Mouse (Mus musculus): ENCODE results near the gene Mybpc1.
"Not testable (repeated sequence)": the region's sequence is repeated elsewhere in the genome, so short reads cannot be mapped to it uniquely, and the experiment has no call there.

Gene Mybpc1

DNA sequence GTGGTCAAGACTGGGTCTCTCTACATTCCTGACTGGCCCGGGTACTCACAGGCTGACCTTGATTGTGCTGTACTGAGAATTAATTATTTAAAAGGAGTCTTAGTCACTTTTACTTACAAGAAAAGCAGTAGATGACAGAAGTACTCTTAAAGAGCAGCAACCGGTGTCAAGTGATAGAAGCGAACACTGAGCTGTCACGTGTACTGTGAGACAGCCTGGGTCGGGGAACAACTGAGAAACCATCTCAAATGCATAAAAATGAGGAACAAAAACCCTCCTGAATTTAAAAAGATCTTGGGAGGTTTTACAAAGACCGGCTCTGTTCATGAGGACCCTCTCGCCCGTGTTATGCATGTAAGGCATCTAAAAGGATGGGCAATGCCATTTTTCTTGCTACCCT, 112.3 kb downstream of the Mybpc1 start:
- no peak for DNase-seq (ENCODE audit: low read depth)

DNA sequence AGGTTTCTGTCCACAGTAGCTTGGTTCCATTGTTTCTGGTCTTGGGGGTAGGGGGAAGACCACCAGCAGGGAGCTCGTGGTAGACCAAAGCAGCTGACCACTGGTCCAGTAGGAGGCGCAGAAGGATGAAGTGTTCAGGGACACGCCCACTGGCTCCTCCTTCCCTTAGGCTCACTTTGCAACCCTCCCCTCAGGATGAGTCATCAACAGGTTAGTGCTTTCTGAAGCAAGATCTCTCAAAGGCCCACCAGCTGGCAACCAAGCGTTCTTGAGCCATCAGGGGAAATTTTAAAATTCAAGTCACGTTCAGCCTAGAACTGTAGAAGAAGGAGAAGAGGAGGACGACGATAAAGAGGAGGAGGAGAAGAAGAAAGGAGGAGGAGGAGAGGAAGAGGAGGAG, 113.3 kb downstream of the Mybpc1 start:
- no peak for DNase-seq (ENCODE audit: low read depth)

DNA sequence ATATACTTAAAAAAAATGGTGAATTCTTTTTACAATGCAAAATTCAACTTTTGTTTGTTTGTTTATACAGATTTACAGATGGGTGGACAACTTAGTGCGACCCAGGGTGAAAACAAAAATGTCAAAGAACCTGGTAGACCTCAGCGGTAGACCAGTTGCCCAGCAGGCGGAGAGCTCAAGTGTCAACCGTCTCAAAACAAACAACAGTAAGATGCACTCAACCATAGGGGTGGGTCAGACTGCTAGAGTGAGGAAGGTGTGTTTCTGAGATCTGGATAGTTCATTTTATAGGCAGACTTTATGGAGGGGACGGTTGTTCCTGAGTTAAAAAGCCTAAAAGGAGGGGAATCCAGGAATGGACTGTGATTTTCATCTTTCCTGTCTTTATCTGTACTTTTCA, 116.3 kb downstream of the Mybpc1 start:
- no peak for DNase-seq (ENCODE audit: low read depth)

DNA sequence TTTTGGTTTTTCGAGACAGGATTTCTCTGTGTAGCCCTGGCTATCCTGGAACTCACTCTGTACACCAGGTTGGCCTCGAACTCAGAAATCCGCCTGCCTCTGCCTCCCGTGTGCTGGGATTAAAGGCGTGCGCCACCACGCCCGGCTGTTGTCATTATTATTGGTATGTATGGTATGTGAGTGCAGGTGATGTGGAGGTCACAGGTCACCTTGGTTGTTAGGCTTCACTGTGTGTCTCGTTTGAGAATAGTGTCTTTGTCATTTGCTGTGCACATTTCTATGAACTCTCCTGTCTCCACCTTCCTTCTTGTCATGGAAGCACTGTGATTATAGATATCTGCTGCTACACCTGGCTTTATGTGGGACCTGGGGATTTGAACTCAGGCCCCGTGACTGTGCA, 122.1 kb downstream of the Mybpc1 start:
- DNase-seq (ENCODE audit: low read depth): not testable (repeated sequence)
